Mouse (Mus musculus): ENCODE results near the gene Iqcf5. TPM values are rescaled to one million over a fixed set of nuclear protein-coding genes. Genes with fewer than 3 reads are reported as not detected.

The Iqcf5 gene
- polyA plus RNA-seq, 2 experiments: not detected

- Histone ChIP-seq H3K4me3 (replicated peaks; ENCODE audit: low read length) (no peak overlapping the region), H3K27ac (replicated peaks; ENCODE audit: low read depth, low read length) (no peak overlapping the region), H3K9ac (ENCODE audit: low read depth, low read length, severe bottlenecking) (no peak overlapping the region), H3K9me3 (ENCODE audit: control insufficient read depth, low read length) (no peaks in the 10 kb centered on the region), H3K27me3 (ENCODE audit: control insufficient read depth, insufficient read depth, low read length) (no peaks in the 10 kb centered on the region), H3K36me3 (ENCODE audit: control insufficient read depth, insufficient read depth, low read length) (no peaks in the 10 kb centered on the region), H3K4me1 (ENCODE audit: control insufficient read depth, insufficient read depth, low read length) (no peaks in the 10 kb centered on the region), H3K4me2 (replicated peaks; ENCODE audit: low read depth, low read length, severe bottlenecking) (no peak overlapping the region)
- 62% methylated on average over 13 of the region's 13 CpGs for WGBS
- no peak for TF ChIP-seq POLR2A (IDR thresholded peaks at IDR 0.05; ENCODE audit: borderline replicate concordance, extremely low read depth, insufficient read depth, insufficient read length)
- no peak for ATAC-seq (ENCODE audit: low FRiP score, low read depth)
- no peak for DNase-seq (ENCODE audit: low spot score)
These were observed 1.5 kb upstream of the Iqcf5 start for GRCm38 (mm10) chr9:106512729-106513450.

GRCm38 (mm10) chr9:106513566-106513965 is 807 bp upstream of the Iqcf5 start:
- 63% methylated on average over 6 of the region's 6 CpGs for WGBS

GRCm38 (mm10) chr9:106519433-106519832 is 5.1 kb downstream of the Iqcf5 start:
- Histone ChIP-seq H3K27ac (replicated peaks; ENCODE audit: low read depth, low read length) (no peak overlapping the region), H3K27me3 (ENCODE audit: control insufficient read depth, insufficient read depth, low read length) (no peaks in the 10 kb centered on the region), H3K4me3 (replicated peaks; ENCODE audit: low read length) (no peak overlapping the region), H3K9ac (ENCODE audit: low read depth, low read length, severe bottlenecking) (no peak overlapping the region), H3K9me3 (ENCODE audit: control insufficient read depth, low read length) (no peaks in the 10 kb centered on the region), H3K36me3 (ENCODE audit: control insufficient read depth, insufficient read depth, low read length) (no peaks in the 10 kb centered on the region), H3K4me2 (replicated peaks; ENCODE audit: low read depth, low read length, severe bottlenecking) (no peak overlapping the region), H3K4me1 (ENCODE audit: control insufficient read depth, insufficient read depth, low read length) (no peaks in the 10 kb centered on the region)
- DNase-seq (ENCODE audit: low spot score) (no peak), ATAC-seq (ENCODE audit: low FRiP score, low read depth) (no peak)
- no peak for TF ChIP-seq POLR2A (IDR thresholded peaks at IDR 0.05; ENCODE audit: borderline replicate concordance, extremely low read depth, insufficient read depth, insufficient read length)
- 65% methylated on average over 2 of the region's 2 CpGs for WGBS

More at GRCm38 (mm10) chr9:106513566-106513965, 807 bp upstream of the Iqcf5 start:
- no peak for DNase-seq (ENCODE audit: low spot score)
- no peak for TF ChIP-seq POLR2A (IDR thresholded peaks at IDR 0.05; ENCODE audit: borderline replicate concordance, extremely low read depth, insufficient read depth, insufficient read length)
- no peaks in the 10 kb centered on the region for H3K4me1 ChIP-seq (ENCODE audit: control insufficient read depth, insufficient read depth, low read length)
- H3K4me2 ChIP-seq (replicated peaks; ENCODE audit: low read depth, low read length, severe bottlenecking): no peak overlapping the region
- H3K9me3 ChIP-seq (ENCODE audit: control insufficient read depth, low read length): no peaks in the 10 kb centered on the region
- no peak overlapping the region for H3K27ac ChIP-seq (replicated peaks; ENCODE audit: low read depth, low read length)
- H3K27me3 ChIP-seq (ENCODE audit: control insufficient read depth, insufficient read depth, low read length): no peaks in the 10 kb centered on the region
- ATAC-seq (ENCODE audit: low FRiP score, low read depth): no peak
- no peak overlapping the region for H3K4me3 ChIP-seq (replicated peaks; ENCODE audit: low read length)
- H3K36me3 ChIP-seq (ENCODE audit: control insufficient read depth, insufficient read depth, low read length): no peaks in the 10 kb centered on the region
- H3K9ac ChIP-seq (ENCODE audit: low read depth, low read length, severe bottlenecking): no peak overlapping the region

GRCm38 (mm10) chr9:106519909-106520308 is 5.5 kb downstream of the Iqcf5 start:
- Histone ChIP-seq H3K4me3 (replicated peaks; ENCODE audit: low read length) (no peak overlapping the region), H3K27ac (replicated peaks; ENCODE audit: low read depth, low read length) (no peak overlapping the region), H3K9me3 (ENCODE audit: control insufficient read depth, low read length) (no peaks in the 10 kb centered on the region), H3K27me3 (ENCODE audit: control insufficient read depth, insufficient read depth, low read length) (no peaks in the 10 kb centered on the region), H3K9ac (ENCODE audit: low read depth, low read length, severe bottlenecking) (no peak overlapping the region), H3K4me1 (ENCODE audit: control insufficient read depth, insufficient read depth, low read length) (no peaks in the 10 kb centered on the region), H3K4me2 (replicated peaks; ENCODE audit: low read depth, low read length, severe bottlenecking) (no peak overlapping the region), H3K36me3 (ENCODE audit: control insufficient read depth, insufficient read depth, low read length) (no peaks in the 10 kb centered on the region)
- TF ChIP-seq POLR2A (IDR thresholded peaks at IDR 0.05; ENCODE audit: borderline replicate concordance, extremely low read depth, insufficient read depth, insufficient read length): no peak
- no peak for DNase-seq (ENCODE audit: low spot score)
- WGBS: 80% methylated on average over 8 of the region's 8 CpGs
- no peak for ATAC-seq (ENCODE audit: low FRiP score, low read depth)

GRCm38 (mm10) chr9:106531833-106532232 is 17.5 kb downstream of the Iqcf5 start:
- 36% methylated on average over 3 of the region's 3 CpGs for whole genome bisulfite sequencing
- Histone ChIP-seq H3K4me3 (replicated peaks; ENCODE audit: low read length) (no peak overlapping the region), H3K27ac (replicated peaks; ENCODE audit: low read depth, low read length) (no peak overlapping the region), H3K9ac (ENCODE audit: low read depth, low read length, severe bottlenecking) (no peak overlapping the region), H3K36me3 (ENCODE audit: control insufficient read depth, insufficient read depth, low read length) (no peaks in the 10 kb centered on the region), H3K4me1 (ENCODE audit: control insufficient read depth, insufficient read depth, low read length) (no peaks in the 10 kb centered on the region), H3K27me3 (ENCODE audit: control insufficient read depth, insufficient read depth, low read length) (no peaks in the 10 kb centered on the region), H3K9me3 (ENCODE audit: control insufficient read depth, low read length) (no peaks in the 10 kb centered on the region), H3K4me2 (replicated peaks; ENCODE audit: low read depth, low read length, severe bottlenecking) (no peak overlapping the region)
- ATAC-seq (ENCODE audit: low FRiP score, low read depth) (no peak), DNase-seq (ENCODE audit: low spot score) (peak; percentile 13)
- TF ChIP-seq POLR2A (IDR thresholded peaks at IDR 0.05; ENCODE audit: borderline replicate concordance, extremely low read depth, insufficient read depth, insufficient read length): no peak
